Mouse (Mus musculus): ENCODE results near the gene Gnpda2.

Gene Gnpda2

DNA sequence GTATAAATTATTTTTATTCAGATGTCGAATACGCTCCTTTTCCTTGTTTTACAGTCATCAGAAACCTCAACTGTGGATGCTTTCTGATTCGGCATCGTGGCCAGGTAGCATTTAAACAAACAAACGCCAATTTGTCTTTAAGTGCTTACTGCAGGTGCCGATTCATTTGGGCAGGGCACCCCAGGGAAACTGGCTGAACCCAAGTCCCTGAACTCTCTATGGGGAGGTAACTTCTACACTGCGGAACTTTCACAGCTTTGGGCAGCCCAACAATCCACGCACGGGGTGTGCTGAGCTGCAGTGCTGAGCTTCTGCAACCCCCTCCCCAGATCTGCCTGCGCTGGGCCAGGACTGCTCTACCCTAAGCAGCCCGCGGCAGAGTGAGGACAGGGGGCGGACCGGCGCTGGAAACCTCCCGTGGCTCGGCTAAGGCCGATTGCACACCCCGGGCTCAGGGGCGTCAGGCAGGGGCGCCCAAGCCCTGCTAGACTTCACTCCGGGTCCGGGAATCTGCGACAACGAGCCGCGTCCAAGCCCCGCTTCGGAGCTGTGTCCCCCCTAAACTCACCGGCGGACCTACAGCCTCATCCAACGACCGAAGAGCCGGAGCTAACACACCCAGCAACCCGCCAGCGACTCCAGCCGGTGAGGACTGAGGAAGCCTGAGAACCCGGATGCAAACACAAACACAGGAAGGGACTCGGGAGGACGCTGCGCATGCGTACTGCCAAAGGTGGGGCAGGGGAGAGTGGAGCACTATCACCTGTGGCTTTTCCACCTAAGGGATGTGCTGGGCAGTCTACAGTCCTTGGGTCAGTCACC, at the start of gene Gnpda2:
Gnpda2 (minus strand) TSS at position 701 of the 822 bp plus-strand sequence.
- DNase-seq (ENCODE audit: low spot score) = peak; percentile 71

DNA sequence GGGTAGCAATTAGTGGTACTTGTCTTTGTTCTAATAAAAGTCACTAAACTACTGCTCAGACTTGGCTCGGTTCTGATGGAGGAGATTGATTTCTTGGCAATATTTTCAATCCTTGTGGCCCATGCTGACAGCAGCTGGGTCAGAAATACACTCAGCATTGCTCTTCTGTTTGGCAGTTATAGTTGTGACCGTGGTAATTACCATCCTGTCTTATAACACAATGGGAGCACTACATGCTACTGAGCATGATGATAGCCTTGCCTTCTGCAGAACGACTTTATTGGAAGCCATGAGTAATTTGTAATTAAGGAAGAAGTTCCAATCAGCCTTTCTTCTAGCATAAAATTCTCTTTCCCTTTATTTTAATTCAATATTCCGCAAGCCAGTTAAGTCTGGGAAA, 42.6 kb upstream of the Gnpda2 start:
- no peak for DNase-seq (ENCODE audit: low spot score)

DNA sequence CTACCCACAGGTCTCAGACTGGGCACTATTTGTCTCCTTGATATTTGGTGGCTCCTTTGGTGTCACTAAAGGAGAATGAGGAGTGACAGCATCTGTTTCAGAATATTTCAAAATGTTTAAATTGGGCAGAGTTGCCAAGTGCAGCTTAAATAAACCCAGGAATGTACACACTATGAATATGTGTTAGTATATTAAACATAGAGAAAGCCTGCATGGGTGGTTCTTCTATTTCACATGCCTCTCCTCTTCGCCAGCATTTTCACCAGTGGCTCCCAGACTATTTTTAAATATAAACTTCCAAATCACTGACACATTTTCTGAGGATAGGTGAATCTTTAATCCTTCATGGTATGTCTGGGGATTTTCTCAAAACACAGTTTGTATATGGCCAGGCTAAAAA, 28.8 kb upstream of the Gnpda2 start:
- DNase-seq (ENCODE audit: low spot score) = no peak

DNA sequence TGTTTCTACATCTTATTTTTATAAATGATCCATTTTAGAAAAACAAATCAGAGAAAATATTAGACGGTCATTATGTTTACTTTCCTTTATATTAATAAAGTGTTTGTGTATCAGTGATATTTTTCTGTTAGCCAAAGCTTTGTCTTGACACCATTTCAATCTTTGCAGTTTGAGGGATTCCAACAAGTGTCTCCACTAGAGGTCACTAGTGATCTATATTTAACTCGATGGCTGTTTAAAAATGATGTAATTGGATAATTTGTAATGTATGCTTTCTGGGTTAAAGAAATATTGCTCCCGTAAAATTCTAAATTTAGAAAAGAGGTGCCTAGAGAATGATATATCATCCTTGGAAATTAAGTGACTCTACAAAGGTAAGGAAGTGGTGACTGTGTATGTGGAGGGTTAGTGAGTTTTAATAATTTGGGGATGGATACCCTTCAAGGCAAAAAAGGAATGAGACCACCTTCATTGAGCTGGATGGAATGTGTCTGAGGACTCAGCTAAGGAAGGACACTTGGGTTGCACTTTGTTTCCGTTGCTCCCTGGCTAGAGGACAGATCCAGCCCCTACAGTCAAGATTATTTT, 21.2 kb upstream of the Gnpda2 start:
- no peak for DNase-seq (ENCODE audit: low spot score)

DNA sequence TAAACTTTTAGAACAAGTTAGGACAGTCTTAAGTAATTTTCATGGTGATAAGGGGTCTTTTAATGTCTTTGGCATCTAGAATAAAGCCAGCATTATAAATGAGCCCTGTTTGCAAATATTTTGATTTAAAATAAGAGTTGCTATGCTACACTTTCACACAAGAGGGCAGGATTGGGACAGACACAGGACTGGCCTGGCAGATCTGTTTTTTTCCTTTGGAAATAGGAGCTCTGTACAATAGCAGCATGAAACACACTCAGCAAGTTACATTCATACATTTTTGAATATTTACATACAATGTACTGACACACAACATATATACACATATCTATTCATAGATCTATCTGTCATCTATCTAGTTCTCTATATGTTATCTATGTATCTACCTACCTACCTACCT, 8.9 kb upstream of the Gnpda2 start:
- no peak for DNase-seq (ENCODE audit: low spot score)

DNA sequence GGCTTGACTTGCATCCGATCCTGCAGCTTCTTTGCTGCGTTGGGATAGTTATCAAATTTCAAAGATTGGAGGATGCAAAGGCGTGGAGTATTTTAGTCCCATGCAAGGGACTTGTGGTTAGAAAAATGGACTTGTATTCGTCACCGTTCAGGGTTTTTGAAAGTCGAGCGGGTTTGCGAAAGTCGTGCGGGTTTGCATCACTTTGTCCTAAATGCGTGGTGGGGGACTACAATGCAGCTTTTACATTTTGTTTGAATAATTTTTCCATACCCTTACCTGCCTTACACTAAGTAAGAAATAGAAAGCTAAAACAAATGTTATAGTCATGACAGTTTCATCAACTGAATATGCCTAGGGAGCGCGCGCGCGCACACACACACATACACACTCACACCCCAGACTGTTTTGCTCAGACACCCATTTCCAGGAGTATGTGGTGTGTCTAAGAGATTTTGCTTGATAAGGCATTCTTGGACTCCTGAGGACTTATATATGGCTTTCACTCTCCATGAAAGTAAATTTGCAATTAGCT, 34.7 kb downstream of the Gnpda2 start:
- no peak for DNase-seq (ENCODE audit: low spot score)

DNA sequence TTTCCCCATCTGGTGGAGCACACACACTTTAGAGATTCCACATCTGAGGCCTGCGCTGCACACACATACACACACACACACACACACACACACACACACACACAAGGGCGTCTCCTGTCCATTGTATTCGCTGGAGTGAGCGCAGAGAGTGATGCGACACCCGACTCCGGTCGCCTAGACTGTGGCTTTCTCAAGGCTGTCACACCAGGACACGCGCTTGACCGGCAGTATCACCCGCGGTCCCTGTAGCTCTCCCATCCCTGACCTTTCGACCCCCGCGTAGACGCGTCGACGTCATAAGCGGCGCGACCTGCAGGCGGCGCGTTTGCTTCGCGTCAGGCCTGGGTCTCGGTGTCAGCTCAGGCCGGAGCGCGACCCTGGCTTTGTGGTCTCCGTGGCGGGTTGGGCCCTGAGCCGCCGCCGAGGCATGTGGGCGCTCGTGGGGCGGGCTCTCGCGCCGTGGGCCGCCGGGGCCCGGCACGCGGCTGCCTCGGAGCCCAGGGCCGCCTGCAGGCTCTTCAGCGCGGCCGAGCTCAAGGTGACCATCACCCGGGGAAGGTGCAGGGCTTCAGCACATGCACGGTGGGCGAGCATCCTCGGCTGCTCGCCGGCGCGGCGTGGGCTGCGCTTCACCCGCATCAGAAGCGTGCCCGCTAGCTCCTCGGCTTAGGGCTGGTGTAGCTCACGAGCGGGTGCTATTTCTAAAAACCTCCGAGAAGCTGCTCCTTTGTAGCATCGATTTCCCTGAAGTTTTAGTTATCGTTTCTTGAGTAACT, 35.3 kb downstream of the Gnpda2 start, which contains the start of gene Guf1:
Guf1 (plus strand) TSS at position 296 of the 776 bp plus-strand sequence.
- DNase-seq (ENCODE audit: low spot score) = peak; percentile 96

DNA sequence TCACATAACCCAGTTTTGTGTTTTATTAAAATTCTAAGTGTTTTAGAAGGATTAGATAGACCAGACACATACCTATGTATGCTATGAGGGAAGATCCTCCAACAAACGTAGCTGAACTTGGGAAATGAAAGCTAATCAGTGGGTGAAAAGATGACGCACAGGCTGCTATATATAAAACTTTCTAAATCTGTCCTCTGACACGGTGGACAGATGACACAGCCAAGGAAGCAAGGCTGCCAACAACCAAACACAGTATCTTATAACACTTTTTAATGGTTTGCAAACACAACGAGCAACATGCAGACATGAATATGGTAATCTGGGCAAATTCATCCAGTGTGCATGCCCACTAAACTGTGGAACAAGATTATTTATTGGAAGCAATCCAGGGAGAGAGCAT, 49.7 kb downstream of the Gnpda2 start, which contains the start of gene Yipf7:
Yipf7 (minus strand) TSS at position 160 of the 400 bp plus-strand sequence.
- no peak for DNase-seq (ENCODE audit: low spot score)

DNA sequence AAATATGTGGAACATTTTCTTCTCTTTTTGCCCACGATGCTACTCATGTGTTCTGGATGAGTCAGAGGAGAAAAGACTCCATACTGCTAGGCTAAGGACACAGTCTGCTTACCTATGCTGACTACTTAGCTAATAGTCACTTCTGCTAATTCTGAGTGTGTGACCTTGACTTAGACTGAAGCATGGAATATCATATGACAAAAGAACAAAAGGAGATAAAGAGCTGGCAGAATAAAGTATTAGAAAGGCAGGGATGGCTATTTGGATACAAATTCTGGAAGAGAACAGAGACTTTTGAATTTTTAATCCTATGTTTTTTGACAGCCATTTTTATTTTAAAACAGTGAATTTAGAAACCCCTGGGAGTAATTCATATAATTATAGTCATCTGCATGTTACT, 50.5 kb downstream of the Gnpda2 start:
- no peak for DNase-seq (ENCODE audit: low spot score)

DNA sequence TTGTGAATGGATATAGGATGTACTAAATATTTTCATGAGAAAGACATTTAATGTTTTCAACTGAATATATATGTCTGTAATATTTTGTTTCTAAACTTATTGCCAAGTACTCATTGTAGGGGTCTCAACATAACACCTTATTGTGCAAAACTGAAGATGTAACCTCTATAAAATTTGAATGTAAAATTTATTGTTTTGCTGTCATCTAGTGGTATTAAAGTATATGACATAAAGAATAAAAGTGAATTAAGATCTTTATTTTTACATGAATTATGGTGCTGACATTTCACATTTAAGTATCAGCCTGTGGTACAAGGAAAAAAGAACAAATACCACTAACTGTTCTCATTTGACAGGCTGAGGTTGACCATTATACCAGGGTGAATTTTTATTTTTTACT, 68.2 kb downstream of the Gnpda2 start:
- DNase-seq (ENCODE audit: low spot score) = no peak

Measured in urinary bladder, postnatal 25 days (tissue).